Mouse (Mus musculus) midbrain, postnatal 0 days (tissue): ENCODE measurements around the gene Aes. TPM values are rescaled to one million over a fixed set of nuclear protein-coding genes. Genes with fewer than 3 reads are reported as not detected.

Experiments used
- ATAC-seq: fragments of 200-750 bp; cut with Nextera tagmentation; 2 replicates; pipeline ENCODE4 v1.8.0; 2017; ENCODE audit warnings: moderate number of reproducible peaks, mild to moderate bottlenecking, moderate TSS enrichment, moderate library complexity; ENCODE audit not compliant: low FRiP score
- DNase-seq: peaks from one replicate; pipeline ENCODE4 v3.0.0-alpha.2; 2015; ENCODE audit warnings: low spot score
- H3K27ac ChIP-seq: fragments of 300-500 bp; sonication (generic); 2 replicates; pipeline ENCODE4 v1.5.1; 2014; ENCODE audit warnings: low read depth, mild to moderate bottlenecking, low read length, mixed read lengths
- H3K27me3 ChIP-seq: fragments of 300-500 bp; sonication (generic); 2 replicates; pipeline ENCODE4 v1.6.1; 2014; ENCODE audit warnings: low read length, control low read depth, mixed read lengths; ENCODE audit not compliant: insufficient read depth
- H3K36me3 ChIP-seq: fragments of 300-500 bp; sonication (generic); 2 replicates; pipeline ENCODE4 v1.6.1; 2014; ENCODE audit warnings: low read length, control low read depth, mixed read lengths; ENCODE audit not compliant: insufficient read depth
- H3K4me1 ChIP-seq: fragments of 300-500 bp; sonication (generic); 2 replicates; pipeline ENCODE4 v1.6.1; 2014; ENCODE audit warnings: mild to moderate bottlenecking, control low read depth, antibody characterized with exemption, low read length, mixed read lengths; ENCODE audit not compliant: insufficient read depth
- H3K4me2 ChIP-seq: fragments of 300-500 bp; sonication (generic); 2 replicates; pipeline ENCODE4 v1.6.1; 2014; ENCODE audit warnings: low read depth, mild to moderate bottlenecking, low read length, mixed read lengths; ENCODE audit not compliant: poor library complexity, severe bottlenecking
- H3K4me3 ChIP-seq: fragments of 300-500 bp; sonication (generic); 2 replicates; pipeline ENCODE4 v1.5.1; 2014; ENCODE audit warnings: low read depth, mild to moderate bottlenecking, low read length, moderate library complexity
- H3K9ac ChIP-seq: fragments of 300-500 bp; sonication (generic); replicated peaks from 2 replicates; pipeline ENCODE4 v1.6.1; 2014; ENCODE audit warnings: mild to moderate bottlenecking, low read length, moderate library complexity, mixed read lengths; ENCODE audit not compliant: poor library complexity, severe bottlenecking
- H3K9me3 ChIP-seq: fragments of 300-500 bp; sonication (generic); 2 replicates; pipeline ENCODE4 v1.6.1; 2016; ENCODE audit warnings: low read length, control low read depth
- CTCF ChIP-seq: IDR thresholded peaks from 2 replicates; pipeline ENCODE4 v1.5.1; 2016; ENCODE audit warnings: antibody characterized with exemption, mild to moderate bottlenecking
- WGBS: fragments of 180-500 bp; shearing (Covaris S2); extraction: QIAGEN DNeasy Blood & Tissue Kit; methylation state at CpG from one replicate; pipeline ENCODE4 v1.1.7; 2014; 5-methylcytosine and 5-hydroxymethylcytosine counted together
- polyA plus RNA-seq: library from polyadenylated mRNA; unstranded; fragments of >200 nt; fragmentation: Nextera tagmentation; extraction: Ambion mirVana; gene quantifications from 2 replicates; pipeline ENCODE4 v1.2.1, GENCODE M21; 2015
- total RNA-seq: library from RNA; depleted of rRNA; stranded (reverse); fragments of >200 nt; gene quantifications from 2 replicates; pipeline ENCODE4 v1.2.3, GENCODE M21; 2014; rRNA removed

Aes gene
- total RNA-seq (539 and 662 TPM in 2 replicates), polyA plus RNA-seq (805 and 854 TPM in 2 replicates)

GRCm38 (mm10) chr10:81559163-81559626 is at the start of gene Aes:
Gene Aes (plus strand): TSS chr10:81559488.
- peak; percentile 55 for DNase-seq
- 0% methylated on average over 17 of the region's 53 CpGs for WGBS
- TF ChIP-seq CTCF = no peak
- Histone ChIP-seq H3K4me2 (peak within 1 kb of the TSS; percentile 95), H3K4me1 (peaks cover 6% of the 10 kb centered on the region; the same call in 1 of the 2 replicates), H3K9ac (peak within 1 kb of the TSS; percentile 94), H3K27ac (peak within 1 kb of the TSS; percentile 83), H3K4me3 (peak within 1 kb of the TSS; percentile 75), H3K27me3 (no peaks in the 10 kb centered on the region), H3K9me3 (no peaks in the 10 kb centered on the region), H3K36me3 (peaks cover under 1% of the 10 kb centered on the region; the same call in 1 of the 2 replicates)
- ATAC-seq = peak; percentile 52

- ATAC-seq (no peak), DNase-seq (no peak)
- Histone ChIP-seq H3K27ac (no peak overlapping the region), H3K27me3 (peaks cover 3% of the 10 kb centered on the region; the same call in 1 of the 2 replicates), H3K9ac (no peak overlapping the region), H3K4me1 (no peaks in the 10 kb centered on the region), H3K36me3 (no peaks in the 10 kb centered on the region), H3K4me3 (no peak overlapping the region), H3K4me2 (no peak overlapping the region), H3K9me3 (no peaks in the 10 kb centered on the region)
- 80% methylated on average over 14 of the region's 14 CpGs for WGBS
- TF ChIP-seq CTCF = no peak
Measured at GRCm38 (mm10) chr10:81510246-81510810, 49.0 kb upstream of the Aes start.

GRCm38 (mm10) chr10:81513798-81514197 is 45.5 kb upstream of the Aes start:
- Histone ChIP-seq H3K4me1 (no peaks in the 10 kb centered on the region), H3K27ac (no peak overlapping the region), H3K9me3 (no peaks in the 10 kb centered on the region), H3K4me2 (no peak overlapping the region), H3K36me3 (no peaks in the 10 kb centered on the region), H3K9ac (no peak overlapping the region), H3K4me3 (no peak overlapping the region), H3K27me3 (peaks cover 3% of the 10 kb centered on the region; the same call in 1 of the 2 replicates)
- ATAC-seq (no peak), DNase-seq (no peak)
- TF ChIP-seq CTCF = no peak; the same call in 1 of the 2 replicates
- 86% methylated on average over 5 of the region's 5 CpGs for WGBS

GRCm38 (mm10) chr10:81517227-81517626 is 42.1 kb upstream of the Aes start:
- Histone ChIP-seq H3K27me3 (0 out of 2 replicates have a peak, but pooled peaks cover 3% of the 10 kb centered on the region), H3K27ac (no peak overlapping the region), H3K4me3 (no peak overlapping the region), H3K4me2 (no peak overlapping the region), H3K4me1 (no peaks in the 10 kb centered on the region), H3K9me3 (no peaks in the 10 kb centered on the region), H3K9ac (no peak overlapping the region), H3K36me3 (no peaks in the 10 kb centered on the region)
- TF ChIP-seq CTCF = no peak
- DNase-seq (no peak), ATAC-seq (no peak)
- WGBS = 74% methylated on average over 8 of the region's 8 CpGs

GRCm38 (mm10) chr10:81518546-81518945 is 40.7 kb upstream of the Aes start:
- Histone ChIP-seq H3K4me1 (no peaks in the 10 kb centered on the region), H3K9ac (no peak overlapping the region), H3K9me3 (no peaks in the 10 kb centered on the region), H3K27ac (no peak overlapping the region), H3K27me3 (no peaks in the 10 kb centered on the region), H3K4me3 (no peak overlapping the region), H3K4me2 (no peak overlapping the region), H3K36me3 (no peaks in the 10 kb centered on the region)
- DNase-seq (peak; percentile 61), ATAC-seq (no peak)
- 17% methylated on average over 4 of the region's 4 CpGs for WGBS
- TF ChIP-seq CTCF = peak; percentile 75

- no peak for DNase-seq
- Histone ChIP-seq H3K4me2 (no peak overlapping the region), H3K4me3 (no peak overlapping the region), H3K27ac (no peak overlapping the region), H3K9me3 (no peaks in the 10 kb centered on the region), H3K9ac (no peak overlapping the region), H3K36me3 (no peaks in the 10 kb centered on the region), H3K27me3 (no peaks in the 10 kb centered on the region; the same call in 1 of the 2 replicates), H3K4me1 (no peaks in the 10 kb centered on the region)
- WGBS = 87% methylated on average over 6 of the region's 6 CpGs
- ATAC-seq = no peak
- TF ChIP-seq CTCF = no peak
Measured at GRCm38 (mm10) chr10:81519227-81519977, 39.9 kb upstream of the Aes start.
